Mouse (Mus musculus) small intestine, adult 2 months (tissue): ENCODE measurements around the gene Syne3. TPM values are rescaled to one million over a fixed set of nuclear protein-coding genes. Genes with fewer than 3 reads are reported as not detected.
A peak's percentile ranks its signal among the peaks of the same experiment; 100 is the strongest.

Experiments
- H3K27ac ChIP-seq: fragments of 200-500 bp; 2 replicates; pipeline ENCODE4 v1.5.1; 2012; ENCODE audit warnings: low read depth, low read length, control low read depth, inconsistent platforms; ENCODE audit not compliant: insufficient read depth
- H3K27me3 ChIP-seq: fragments of 200-500 bp; 2 replicates; pipeline ENCODE4 v1.6.1; 2012; ENCODE audit warnings: mild to moderate bottlenecking, moderate library complexity, low read length, inconsistent platforms; ENCODE audit not compliant: control insufficient read depth, insufficient read depth
- H3K36me3 ChIP-seq: fragments of 200-500 bp; 2 replicates; pipeline ENCODE4 v1.6.1; 2012; ENCODE audit warnings: mild to moderate bottlenecking, low read length, control low read depth, inconsistent platforms; ENCODE audit not compliant: control insufficient read depth, insufficient read depth
- H3K4me1 ChIP-seq: fragments of 200-500 bp; 2 replicates; pipeline ENCODE4 v1.6.1; 2012; ENCODE audit warnings: low read length, inconsistent platforms, mixed read lengths; ENCODE audit not compliant: control insufficient read depth, insufficient read depth, insufficient read length
- H3K4me3 ChIP-seq: fragments of 200-500 bp; 2 replicates; pipeline ENCODE4 v1.5.1; 2012; ENCODE audit warnings: low read depth, mild to moderate bottlenecking, control low read depth, inconsistent platforms, low read length, moderate library complexity
- CTCF ChIP-seq: fragments of 200-500 bp; IDR thresholded peaks from 2 replicates; pipeline ENCODE4 v1.5.1; 2012; ENCODE audit warnings: low read depth, mild to moderate bottlenecking, control low read depth, inconsistent platforms, low read length, moderate library complexity, mixed read lengths; ENCODE audit not compliant: insufficient replicate concordance, insufficient read length; ENCODE audit errors: extremely low read depth
- POLR2A ChIP-seq: fragments of 200-500 bp; IDR thresholded peaks from 2 replicates; pipeline ENCODE4 v1.6.1; 2012; ENCODE audit warnings: low read depth, mild to moderate bottlenecking, control low read depth, inconsistent platforms, low read length, moderate library complexity
- WGBS: fragments of 180-500 bp; shearing (Covaris S2); methylation state at CpG from one replicate; pipeline ENCODE4 v1.1.7; 2018; 5-methylcytosine and 5-hydroxymethylcytosine counted together
- polyA plus RNA-seq: library from polyadenylated mRNA; depleted of rRNA; stranded (reverse); fragments of >200 nt; gene quantifications from 2 replicates; pipeline ENCODE4 v1.2.3, GENCODE M21; 2012

The Syne3 gene
- polyA plus RNA-seq, 1 experiment = 1.3 TPM

- Histone ChIP-seq H3K4me1 (peaks cover 30% of the 10 kb centered on the region), H3K27me3 (no peaks in the 10 kb centered on the region), H3K4me3 (no peak overlapping the region), H3K27ac (no peak overlapping the region), H3K36me3 (no peaks in the 10 kb centered on the region)
- WGBS = 73% methylated on average over 8 of the region's 8 CpGs
- TF ChIP-seq CTCF = no peak
- no peak for TF ChIP-seq POLR2A
Observed at GRCm38 (mm10) chr12:104992838-104993237, 16.8 kb downstream of the Syne3 start.

- H3K36me3 ChIP-seq = no peaks in the 10 kb centered on the region
- peaks cover 24% of the 10 kb centered on the region for H3K4me1 ChIP-seq
- WGBS = 74% methylated on average over 10 of the region's 10 CpGs
- no peak overlapping the region for H3K4me3 ChIP-seq
- no peak for TF ChIP-seq POLR2A
- no peak for TF ChIP-seq CTCF
- H3K27ac ChIP-seq = no peak overlapping the region
- H3K27me3 ChIP-seq = no peaks in the 10 kb centered on the region
Observed at GRCm38 (mm10) chr12:104992123-104992741, 17.4 kb downstream of the Syne3 start.

GRCm38 (mm10) chr12:104990741-104991454 is 18.7 kb downstream of the Syne3 start:
- H3K27me3 ChIP-seq = no peaks in the 10 kb centered on the region
- no peak overlapping the region for H3K4me3 ChIP-seq
- H3K36me3 ChIP-seq = no peaks in the 10 kb centered on the region
- WGBS = 78% methylated on average over 13 of the region's 13 CpGs
- TF ChIP-seq POLR2A (no peak), CTCF (no peak)
- H3K27ac ChIP-seq = no peak overlapping the region
- peaks cover 15% of the 10 kb centered on the region for H3K4me1 ChIP-seq

GRCm38 (mm10) chr12:104987936-104988335 is 21.7 kb downstream of the Syne3 start:
- H3K27me3 ChIP-seq = no peaks in the 10 kb centered on the region
- TF ChIP-seq POLR2A (no peak), CTCF (no peak)
- H3K4me3 ChIP-seq = no peak overlapping the region
- 90% methylated on average over 7 of the region's 7 CpGs for WGBS
- H3K27ac ChIP-seq = no peak overlapping the region
- no peaks in the 10 kb centered on the region for H3K36me3 ChIP-seq
- H3K4me1 ChIP-seq = peaks cover 9% of the 10 kb centered on the region

- Histone ChIP-seq H3K27me3 (no peaks in the 10 kb centered on the region), H3K4me3 (no peak overlapping the region), H3K27ac (no peak overlapping the region), H3K4me1 (peaks cover 9% of the 10 kb centered on the region), H3K36me3 (no peaks in the 10 kb centered on the region)
- TF ChIP-seq POLR2A = no peak
- TF ChIP-seq CTCF = no peak
- 91% methylated on average over 9 of the region's 9 CpGs for WGBS
Observed at GRCm38 (mm10) chr12:104986781-104987180, 22.8 kb downstream of the Syne3 start.

- 89% methylated on average over 2 of the region's 2 CpGs for WGBS
- no peaks in the 10 kb centered on the region for H3K36me3 ChIP-seq
- H3K4me1 ChIP-seq = peaks cover 6% of the 10 kb centered on the region
- TF ChIP-seq CTCF (no peak), POLR2A (no peak)
- no peak overlapping the region for H3K4me3 ChIP-seq
- H3K27me3 ChIP-seq = no peaks in the 10 kb centered on the region
- no peak overlapping the region for H3K27ac ChIP-seq
Observed at GRCm38 (mm10) chr12:104986001-104986400, 23.6 kb downstream of the Syne3 start.

GRCm38 (mm10) chr12:104985088-104985487 is 24.5 kb downstream of the Syne3 start:
- H3K27ac ChIP-seq = no peak overlapping the region
- no peak overlapping the region for H3K4me3 ChIP-seq
- WGBS = 83% methylated on average over 5 of the region's 5 CpGs
- H3K36me3 ChIP-seq = no peaks in the 10 kb centered on the region
- TF ChIP-seq CTCF (peak; percentile 38; the same call in 1 of the 2 replicates), POLR2A (no peak)
- H3K27me3 ChIP-seq = no peaks in the 10 kb centered on the region
- H3K4me1 ChIP-seq = peaks cover 4% of the 10 kb centered on the region; the same call in 1 of the 2 replicates
